In genomic region chr2:111058586-111059261, GRCm38 (mm10) we compare ENCODE assay signal across 9 mouse cellular contexts. TPM values are rescaled to one million over a fixed set of nuclear protein-coding genes. Genes with fewer than 3 reads are reported as not detected.
DNase-seq lines count a peak whose midpoint lies in the region; ATAC-seq and TF ChIP-seq lines count a peak whose summit lies in the region.
"Had no signal": no experiment of that assay in that cellular context is flagged by ENCODE, and none has a peak within 500 bp of the region (broad histone marks: within the 10 kb centered on the region; RNA-seq: fewer than 3 reads in every experiment).

No protein-coding gene starts in this region.

- no peak overlapping the region for H3K27ac ChIP-seq in kidney, adult 2 months (ENCODE audit: insufficient read depth, low read depth, low read length)
- H3K27ac ChIP-seq in embryonic facial prominence, embryonic 10.5 days (replicated peaks) = no peak overlapping the region
- H3K27ac ChIP-seq in kidney, embryonic 14.5 days (ENCODE audit: low read depth, low read length) = no peak overlapping the region
- H3K27ac ChIP-seq in midbrain, embryonic 12.5 days (replicated peaks) = no peak overlapping the region

- no peaks in the 10 kb centered on the region for H3K9me3 ChIP-seq in embryonic facial prominence, embryonic 10.5 days
- H3K9me3 ChIP-seq in kidney, embryonic 14.5 days (ENCODE audit: control insufficient read depth, low read length) = no peaks in the 10 kb centered on the region
- H3K9me3 ChIP-seq in midbrain, embryonic 12.5 days = no peaks in the 10 kb centered on the region

- peak; percentile 93 for ATAC-seq in kidney, embryonic 14.5 days (ENCODE audit: low FRiP score, low TSS enrichment)
- ATAC-seq in midbrain, embryonic 12.5 days (ENCODE audit: low FRiP score, low read depth) = peak; percentile 92

- no peak for TF ChIP-seq POLR2A in kidney, adult 2 months (IDR thresholded peaks at IDR 0.05; ENCODE audit: low read depth, low read length)

- TF ChIP-seq CTCF in kidney, adult 2 months (conservative IDR thresholded peaks at IDR 0.05; ENCODE audit: insufficient read depth, insufficient read length, low read depth, low read length) = no peak

- whole genome bisulfite sequencing in kidney, adult 2 months = 91% methylated on average over 1 of the region's 1 CpGs
- 97% methylated on average over 1 of the region's 1 CpGs for WGBS in embryonic facial prominence, embryonic 10.5 days
- 91% methylated on average over 1 of the region's 1 CpGs for WGBS in kidney, embryonic 14.5 days
- 95% methylated on average over 1 of the region's 1 CpGs for WGBS in midbrain, embryonic 12.5 days

- H3K4me3 ChIP-seq in kidney, adult 2 months (ENCODE audit: insufficient read depth, low read depth, low read length) = no peak overlapping the region
- H3K4me3 ChIP-seq in embryonic facial prominence, embryonic 10.5 days = no peak overlapping the region
- no peak overlapping the region for H3K4me3 ChIP-seq in kidney, embryonic 14.5 days (ENCODE audit: low read length)
- H3K4me3 ChIP-seq in midbrain, embryonic 12.5 days = no peak overlapping the region

- DNase-seq in kidney, adult 2 months = peak; percentile 28
- DNase-seq in kidney, adult 11 months = no peak
- DNase-seq in Muller cell, postnatal 12 days (ENCODE audit: inconsistent ontology term) = peak; percentile 13
- peak; percentile 9 for DNase-seq in embryonic facial prominence, embryonic 10.5 days (ENCODE audit: low spot score)
- no peak for DNase-seq in adrenal gland, postnatal 4 days (ENCODE audit: low spot score in 2 of 2)
- DNase-seq in gastrocnemius, postnatal 4 days (ENCODE audit: low spot score in 2 of 2) = no peak

- H3K9ac ChIP-seq in kidney, embryonic 14.5 days (ENCODE audit: low read depth, low read length) = no peak overlapping the region
- H3K9ac ChIP-seq in midbrain, embryonic 12.5 days (replicated peaks) = no peak overlapping the region

- H3K4me1 ChIP-seq in kidney, adult 2 months (ENCODE audit: control insufficient read depth, insufficient read depth, low read length) = no peaks in the 10 kb centered on the region
- no peaks in the 10 kb centered on the region for H3K4me1 ChIP-seq in embryonic facial prominence, embryonic 10.5 days
- no peaks in the 10 kb centered on the region for H3K4me1 ChIP-seq in kidney, embryonic 14.5 days (ENCODE audit: control insufficient read depth, insufficient read depth, low read length)
- H3K4me1 ChIP-seq in midbrain, embryonic 12.5 days = no peaks in the 10 kb centered on the region

- H3K27me3 ChIP-seq in kidney, adult 2 months (replicated peaks; ENCODE audit: control insufficient read depth, insufficient read depth, low read length) = no peaks in the 10 kb centered on the region
- no peaks in the 10 kb centered on the region for H3K27me3 ChIP-seq in embryonic facial prominence, embryonic 10.5 days (replicated peaks; ENCODE audit: low read depth, poor library complexity, severe bottlenecking)
- H3K27me3 ChIP-seq in kidney, embryonic 14.5 days (ENCODE audit: control insufficient read depth, insufficient read depth, low read length) = no peaks in the 10 kb centered on the region
- H3K27me3 ChIP-seq in midbrain, embryonic 12.5 days = no peaks in the 10 kb centered on the region

- H3K4me2 ChIP-seq in kidney, embryonic 14.5 days (replicated peaks; ENCODE audit: low read depth, low read length) = no peak overlapping the region
- no peak overlapping the region for H3K4me2 ChIP-seq in midbrain, embryonic 12.5 days (replicated peaks)

- no peaks in the 10 kb centered on the region for H3K36me3 ChIP-seq in kidney, adult 2 months (ENCODE audit: control insufficient read depth, insufficient read depth, low read length)
- H3K36me3 ChIP-seq in embryonic facial prominence, embryonic 10.5 days (replicated peaks) = no peaks in the 10 kb centered on the region
- no peaks in the 10 kb centered on the region for H3K36me3 ChIP-seq in kidney, embryonic 14.5 days (ENCODE audit: control insufficient read depth, insufficient read depth, low read length)
- no peaks in the 10 kb centered on the region for H3K36me3 ChIP-seq in midbrain, embryonic 12.5 days

RNA-seq across cellular contexts. Expression of gene Gm13941, which starts 47.1 kb away (rescaled TPM):
- not detected in 2 replicates for polyA plus RNA-seq in kidney, adult 2 months (2012; rRNA removed)
- not detected in 2 replicates for polyA plus RNA-seq in embryonic facial prominence, embryonic 10.5 days (2016; fragmentation: Nextera tagmentation; extraction: Ambion mirVana)
- polyA plus RNA-seq in kidney, embryonic 14.5 days (2014; fragmentation: Nextera tagmentation; extraction: Ambion mirVana) = not detected in 2 replicates
- polyA plus RNA-seq in midbrain, embryonic 12.5 days (2016; fragmentation: Nextera tagmentation; extraction: Ambion mirVana) = not detected in 2 replicates
- not detected for total RNA-seq in adrenal gland, postnatal 4 days (2021)
- not detected for total RNA-seq in gastrocnemius, postnatal 4 days (2021)
- total RNA-seq: layer of hippocampus, postnatal 25 days had no signal

Comparison
In these comparisons a context has a peak if more than half of its experiments do, and no peak if none do; other contexts are left out.
1. DNase-seq: peak in kidney, adult 2 months (single experiment), Muller cell, postnatal 12 days (single experiment) and embryonic facial prominence, embryonic 10.5 days (single experiment); none in kidney, adult 11 months (single experiment), adrenal gland, postnatal 4 days (0 of 2) and gastrocnemius, postnatal 4 days (0 of 2).